Comparison of ENCODE assay signal across 21 mouse cellular contexts in genomic region chr2:155265526-155265925, GRCm38 (mm10).
"Had no signal": no experiment of that assay in that cellular context is flagged by ENCODE, and none has a peak within 500 bp of the region (broad histone marks: within the 10 kb centered on the region; RNA-seq: fewer than 3 reads in every experiment).

No protein-coding gene starts in this region.

- H3K4me1 ChIP-seq: liver, embryonic 13.5 days; lung, embryonic 15.5 days; midbrain, embryonic 12.5 days; neural tube, embryonic 12.5 days had no signal

- DNase-seq: liver, embryonic 13.5 days; liver, postnatal 0 days; lung, adult 2 months; lung, postnatal 14 days; lung, postnatal 36 days; midbrain, embryonic 14.5 days; retina, postnatal 1 day; right cerebral cortex, adult 18-20 months; right cerebral cortex, postnatal 25 days; right cerebral cortex, postnatal 4 days; spleen, adult 18-20 months; thymus, adult 18-20 months; thymus, postnatal 14 days; thymus, postnatal 36 days had no signal

- H3K36me3 ChIP-seq: liver, embryonic 13.5 days; liver, embryonic 15.5 days; lung, embryonic 15.5 days; midbrain, embryonic 12.5 days; neural tube, embryonic 12.5 days had no signal

- H3K4me2 ChIP-seq: liver, embryonic 13.5 days; liver, embryonic 15.5 days; lung, embryonic 15.5 days; midbrain, embryonic 12.5 days; neural tube, embryonic 12.5 days had no signal

- H3K4me3 ChIP-seq: liver, embryonic 13.5 days; liver, embryonic 15.5 days; lung, embryonic 15.5 days; midbrain, embryonic 12.5 days; neural tube, embryonic 12.5 days had no signal

- H3K27ac ChIP-seq: liver, embryonic 13.5 days; liver, embryonic 15.5 days; lung, embryonic 15.5 days; macrophage; midbrain, embryonic 12.5 days; neural tube, embryonic 12.5 days had no signal

- H3K27me3 ChIP-seq: liver, embryonic 13.5 days; liver, embryonic 15.5 days; lung, embryonic 15.5 days; midbrain, embryonic 12.5 days; neural tube, embryonic 12.5 days had no signal

- H3K9me3 ChIP-seq: liver, embryonic 13.5 days; liver, embryonic 15.5 days; lung, embryonic 15.5 days; midbrain, embryonic 12.5 days; neural tube, embryonic 12.5 days had no signal

- ATAC-seq: liver, postnatal 0 days; lung, postnatal 0 days; midbrain, embryonic 16.5 days had no signal

- H3K9ac ChIP-seq: liver, embryonic 13.5 days; liver, embryonic 15.5 days; liver, postnatal 0 days; lung, embryonic 15.5 days; midbrain, embryonic 12.5 days; neural tube, embryonic 12.5 days had no signal
